Mouse (Mus musculus) stomach, embryonic 15.5 days (tissue): ENCODE results near the gene Rrp36. TPM values are rescaled to one million over a fixed set of nuclear protein-coding genes. Genes with fewer than 3 reads are reported as not detected.
A peak's percentile ranks its signal among the peaks of the same experiment; 100 is the strongest.

Experiments
- ATAC-seq: fragments of 200-750 bp; cut with Nextera tagmentation; 2 replicates; pipeline ENCODE4 v1.8.0; 2017; ENCODE audit warnings: low read depth, moderate number of reproducible peaks, moderate TSS enrichment; ENCODE audit not compliant: insufficient read depth, low FRiP score
- H3K27ac ChIP-seq: fragments of 300-500 bp; sonication (generic); 2 replicates; pipeline ENCODE4 v1.5.1; 2015; ENCODE audit warnings: mild to moderate bottlenecking, inconsistent platforms
- H3K27me3 ChIP-seq: fragments of 300-500 bp; sonication (generic); replicated peaks from 2 replicates; pipeline ENCODE4 v1.6.1; 2015; ENCODE audit warnings: inconsistent platforms
- H3K36me3 ChIP-seq: fragments of 300-500 bp; sonication (generic); 2 replicates; pipeline ENCODE4 v1.6.1; 2015; ENCODE audit warnings: inconsistent platforms
- H3K4me1 ChIP-seq: fragments of 300-500 bp; sonication (generic); 2 replicates; pipeline ENCODE4 v1.6.1; 2015; ENCODE audit warnings: inconsistent platforms
- H3K4me2 ChIP-seq: fragments of 300-500 bp; sonication (generic); 2 replicates; pipeline ENCODE4 v1.6.1; 2015; ENCODE audit warnings: mild to moderate bottlenecking, inconsistent platforms
- H3K4me3 ChIP-seq: fragments of 300-500 bp; sonication (generic); replicated peaks from 2 replicates; pipeline ENCODE4 v1.5.1; 2015; ENCODE audit warnings: inconsistent platforms
- H3K9ac ChIP-seq: fragments of 300-500 bp; sonication (generic); 2 replicates; pipeline ENCODE4 v1.6.1; 2015; ENCODE audit warnings: inconsistent platforms
- H3K9me3 ChIP-seq: fragments of 300-500 bp; sonication (generic); 2 replicates; pipeline ENCODE4 v1.6.1; 2016; ENCODE audit warnings: inconsistent platforms
- WGBS: fragments of 180-500 bp; shearing (Covaris S2); methylation state at CpG from one replicate; pipeline ENCODE4 v1.1.7; 2015; 5-methylcytosine and 5-hydroxymethylcytosine counted together
- polyA plus RNA-seq: library from polyadenylated mRNA; unstranded; fragments of >200 nt; fragmentation: Nextera tagmentation; extraction: Ambion mirVana; gene quantifications from 2 replicates; pipeline ENCODE4 v1.2.1, GENCODE M21; 2015

Gene Rrp36
- polyA plus RNA-seq, 1 experiment from 2014 or later, result 53.2 TPM

DNA sequence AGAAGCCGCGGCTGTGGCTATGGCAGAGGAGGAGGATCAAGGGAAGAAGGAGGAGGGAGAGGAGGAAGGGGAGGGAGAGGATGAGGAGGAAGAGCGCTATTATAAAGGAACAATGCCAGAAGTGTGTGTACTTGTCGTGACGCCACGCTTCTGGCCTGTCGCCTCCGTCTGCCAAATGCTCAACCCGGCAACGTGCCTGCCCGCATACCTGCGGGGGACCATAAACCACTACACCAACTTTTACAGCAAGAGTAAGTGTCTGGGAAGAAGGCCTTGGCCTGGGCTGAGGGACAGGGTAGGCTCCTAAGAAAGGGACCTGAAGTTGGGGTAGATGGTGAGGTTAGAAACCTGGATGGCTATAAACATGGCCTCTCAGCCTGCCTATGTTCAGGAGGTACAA is 12.2 kb downstream of the Rrp36 start:
- Histone ChIP-seq H3K9me3 (no peaks in the 10 kb centered on the region), H3K4me2 (no peak overlapping the region), H3K27ac (no peak overlapping the region), H3K4me3 (no peak overlapping the region), H3K4me1 (no peaks in the 10 kb centered on the region), H3K36me3 (peaks cover 79% of the 10 kb centered on the region), H3K27me3 (no peaks in the 10 kb centered on the region), H3K9ac (no peak overlapping the region)
- WGBS, result 91% methylated on average over 12 of the region's 12 CpGs
- ATAC-seq, result no peak

DNA sequence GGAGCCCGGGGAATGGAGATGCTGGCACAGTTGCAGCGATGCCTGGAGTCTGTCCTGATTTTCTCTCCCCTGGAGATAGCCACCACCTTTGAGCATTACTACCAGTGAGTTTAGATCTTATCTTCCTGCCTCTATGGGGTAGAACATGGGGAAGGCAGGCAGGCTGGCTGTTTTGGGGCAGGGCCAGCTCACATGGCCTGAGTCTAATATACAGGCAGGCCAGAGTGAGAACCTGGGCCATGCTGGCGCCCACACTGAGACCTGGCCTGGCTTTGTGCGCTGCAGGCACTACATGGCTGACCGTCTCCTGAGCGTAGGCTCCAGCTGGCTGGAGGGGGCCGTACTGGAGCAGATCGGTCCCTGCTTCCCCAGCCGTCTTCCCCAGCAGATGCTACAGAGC is 12.8 kb downstream of the Rrp36 start:
- Histone ChIP-seq H3K4me1 (no peaks in the 10 kb centered on the region), H3K27me3 (no peaks in the 10 kb centered on the region), H3K9ac (no peak overlapping the region), H3K4me3 (no peak overlapping the region), H3K27ac (no peak overlapping the region), H3K4me2 (no peak overlapping the region), H3K9me3 (no peaks in the 10 kb centered on the region), H3K36me3 (peaks cover 82% of the 10 kb centered on the region)
- WGBS, result 94% methylated on average over 9 of the region's 9 CpGs
- ATAC-seq, result no peak

DNA sequence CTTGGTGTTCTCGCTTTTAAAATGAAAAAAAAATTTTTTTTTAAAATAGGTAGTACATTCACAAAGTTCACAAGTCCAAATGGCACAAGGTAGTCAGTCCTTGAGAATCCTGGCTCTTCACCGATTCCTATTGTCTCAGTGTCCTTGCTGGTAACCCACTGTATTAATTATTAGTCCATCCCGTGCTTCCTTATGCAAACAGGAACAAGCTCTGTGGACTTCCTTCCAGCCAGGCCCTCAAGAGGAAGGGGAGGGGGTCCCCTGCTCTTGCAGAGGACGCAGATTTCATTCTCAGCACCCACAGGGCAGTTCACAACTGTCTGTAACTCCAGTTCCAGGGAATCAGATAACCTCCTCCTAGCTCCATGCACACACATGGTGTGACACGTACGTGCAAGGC is 18.1 kb downstream of the Rrp36 start:
- Histone ChIP-seq H3K4me1 (peaks cover 21% of the 10 kb centered on the region), H3K27me3 (no peaks in the 10 kb centered on the region), H3K27ac (no peak overlapping the region), H3K9me3 (no peaks in the 10 kb centered on the region), H3K36me3 (peaks cover 75% of the 10 kb centered on the region), H3K9ac (no peak overlapping the region), H3K4me2 (no peak overlapping the region), H3K4me3 (no peak overlapping the region)
- 75% methylated on average over 6 of the region's 6 CpGs for WGBS
- no peak for ATAC-seq

DNA sequence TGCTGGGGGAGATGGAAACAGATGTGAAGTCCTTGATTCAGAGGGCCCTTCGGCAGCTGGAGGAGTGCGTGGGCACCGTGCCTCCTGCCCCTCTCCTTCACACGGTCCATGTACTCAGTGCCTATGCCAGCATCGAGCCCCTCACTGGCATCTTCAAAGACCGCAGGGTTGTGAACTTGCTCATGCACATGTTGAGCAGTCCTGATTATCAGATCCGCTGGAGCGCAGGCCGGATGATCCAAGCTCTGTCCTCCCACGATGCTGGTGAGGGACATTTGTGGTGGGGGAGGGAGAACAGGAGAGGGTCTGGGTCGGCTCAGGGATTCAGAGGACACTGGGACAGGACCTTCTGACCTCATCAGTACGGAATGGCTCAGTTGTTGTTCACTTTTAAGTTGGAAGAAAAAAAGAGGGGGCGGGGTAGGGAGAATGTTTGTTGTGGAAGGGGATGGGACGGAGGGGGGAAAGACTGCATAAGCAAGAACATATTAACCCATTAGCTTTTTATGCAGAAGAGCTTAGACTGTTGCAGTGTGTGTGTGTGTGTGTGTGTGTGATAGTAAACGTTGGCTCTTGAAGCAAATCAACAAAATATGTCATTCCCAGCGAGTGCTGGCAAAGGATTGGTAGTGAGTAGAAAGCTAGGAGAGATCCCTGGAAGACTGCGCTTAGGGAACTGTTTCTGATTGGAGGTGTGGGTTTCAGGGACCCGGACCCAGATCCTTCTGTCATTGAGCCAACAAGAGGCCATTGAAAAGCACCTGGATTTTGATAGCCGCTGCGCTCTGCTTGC is 22.2 kb downstream of the Rrp36 start:
- peak overlapping the region; percentile 74; the same call in 1 of the 2 replicates for H3K9ac ChIP-seq
- peak overlapping the region; percentile 67 for H3K4me3 ChIP-seq
- peak overlapping the region; percentile 96; the same call in 1 of the 2 replicates for H3K27ac ChIP-seq
- H3K4me1 ChIP-seq, result peaks cover 31% of the 10 kb centered on the region
- H3K4me2 ChIP-seq, result peak overlapping the region; percentile 70
- H3K27me3 ChIP-seq, result no peaks in the 10 kb centered on the region
- 68% methylated on average over 20 of the region's 20 CpGs for whole genome bisulfite sequencing
- peaks cover 40% of the 10 kb centered on the region for H3K36me3 ChIP-seq
- no peak for ATAC-seq
- H3K9me3 ChIP-seq, result no peaks in the 10 kb centered on the region

DNA sequence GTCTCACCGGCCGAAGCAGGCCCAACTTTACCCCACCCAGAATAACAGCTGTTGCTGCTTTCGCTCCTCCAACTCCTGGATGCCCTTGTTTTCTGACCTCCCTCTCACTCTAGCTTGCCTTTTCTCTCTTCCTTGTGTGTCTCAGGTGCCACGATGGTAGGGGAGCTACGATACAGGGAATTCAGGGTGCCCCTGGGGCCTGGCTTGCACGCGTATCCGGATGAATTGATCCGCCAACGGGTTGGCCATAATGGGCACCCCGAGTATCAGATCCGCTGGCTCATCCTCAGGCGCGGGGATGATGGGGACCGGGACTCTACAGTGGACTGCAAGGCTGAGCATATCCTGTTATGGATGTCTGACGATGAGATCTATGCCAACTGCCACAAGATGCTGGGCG is 22.9 kb downstream of the Rrp36 start:
- Histone ChIP-seq H3K9ac (peak overlapping the region; percentile 74; the same call in 1 of the 2 replicates), H3K36me3 (peaks cover 33% of the 10 kb centered on the region), H3K27ac (peak overlapping the region; percentile 96), H3K4me3 (peak overlapping the region; percentile 67), H3K27me3 (no peaks in the 10 kb centered on the region), H3K4me2 (peak overlapping the region; percentile 70), H3K4me1 (peaks cover 33% of the 10 kb centered on the region), H3K9me3 (no peaks in the 10 kb centered on the region)
- no peak for ATAC-seq
- 66% methylated on average over 17 of the region's 17 CpGs for WGBS

DNA sequence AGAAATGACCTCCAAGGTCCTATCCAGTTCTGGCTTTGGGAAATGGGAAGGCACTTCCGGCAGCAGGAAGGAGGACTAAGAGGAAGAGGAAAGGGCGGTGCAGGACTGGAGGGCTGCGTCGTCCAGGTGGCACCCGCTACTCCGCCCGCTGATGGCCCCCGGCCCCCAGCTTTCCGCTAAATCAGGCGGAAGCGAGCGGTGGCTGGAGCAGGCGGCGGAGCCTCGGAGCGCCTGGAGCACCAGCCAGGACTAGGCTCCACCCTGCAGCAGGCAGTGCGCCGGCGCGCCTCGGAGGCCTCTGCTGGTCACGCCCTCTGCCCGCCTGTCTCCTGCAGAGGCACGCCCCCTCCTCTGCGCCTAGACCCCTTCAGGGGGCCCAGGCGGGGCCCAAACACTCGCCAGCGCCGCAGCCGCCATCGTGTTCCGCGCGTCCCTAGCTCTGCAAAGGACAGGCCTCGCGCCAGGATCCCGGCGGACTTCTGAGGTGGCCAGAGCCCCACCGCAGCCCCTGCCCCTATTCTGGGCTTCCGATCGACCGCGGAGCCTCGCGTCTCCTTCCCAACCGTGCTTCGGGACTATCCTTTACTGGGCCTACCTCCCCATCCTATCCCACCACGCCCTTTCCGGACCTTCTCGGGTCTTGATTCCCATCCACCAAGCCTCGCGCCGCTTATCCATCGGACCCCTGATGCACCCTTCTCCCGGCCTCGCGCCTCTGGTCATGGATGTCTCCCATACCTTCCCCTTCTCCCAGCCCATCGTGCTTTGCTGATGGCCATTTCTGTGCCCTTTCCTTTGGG is 23.7 kb downstream of the Rrp36 start, which contains the start of gene Cul7:
Gene Cul7 (plus strand): TSS at position 106 of the 800 bp plus-strand sequence.
- under 1% methylated on average over 58 of the region's 58 CpGs for WGBS

DNA sequence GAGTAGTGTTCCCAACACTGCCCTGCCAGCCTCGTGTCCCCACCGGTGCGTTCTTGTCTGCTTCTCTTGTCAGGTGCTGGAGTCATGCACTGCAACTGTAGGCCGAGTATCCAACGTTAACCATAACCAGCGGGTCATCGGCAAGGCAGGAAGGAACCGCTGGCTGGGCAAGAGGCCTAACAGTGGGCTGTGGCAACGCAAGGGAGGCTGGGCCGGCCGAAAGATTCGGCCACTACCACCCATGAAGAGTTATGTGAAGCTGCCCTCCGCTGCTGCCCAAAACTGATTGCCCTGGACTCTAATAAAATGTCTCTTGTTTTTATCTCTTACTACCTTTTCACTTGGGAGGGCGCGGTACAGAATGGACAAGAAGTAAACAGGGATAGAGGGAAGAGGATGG is 24.3 kb downstream of the Rrp36 start:
- no peaks in the 10 kb centered on the region for H3K27me3 ChIP-seq
- H3K4me1 ChIP-seq, result peaks cover 39% of the 10 kb centered on the region
- H3K36me3 ChIP-seq, result peaks cover 23% of the 10 kb centered on the region
- peak overlapping the region; percentile 96 for H3K27ac ChIP-seq
- H3K4me3 ChIP-seq, result peak overlapping the region; percentile 67
- ATAC-seq, result no peak
- WGBS, result 27% methylated on average over 15 of the region's 15 CpGs
- H3K9ac ChIP-seq, result no peak overlapping the region; the same call in 1 of the 2 replicates
- no peaks in the 10 kb centered on the region for H3K9me3 ChIP-seq
- H3K4me2 ChIP-seq, result peak overlapping the region; percentile 70

More for the DNA sequence above, 23.7 kb downstream of the Rrp36 start, which contains the start of gene Cul7:
- Histone ChIP-seq H3K27ac (peak within 1 kb of the TSS; percentile 96), H3K9ac (peak within 1 kb of the TSS; percentile 74), H3K36me3 (peaks cover 25% of the 10 kb centered on the region), H3K4me3 (peak within 1 kb of the TSS; percentile 67), H3K9me3 (no peaks in the 10 kb centered on the region), H3K27me3 (no peaks in the 10 kb centered on the region), H3K4me1 (peaks cover 33% of the 10 kb centered on the region), H3K4me2 (peak within 1 kb of the TSS; percentile 70)
- peak; percentile 92 for ATAC-seq

DNA sequence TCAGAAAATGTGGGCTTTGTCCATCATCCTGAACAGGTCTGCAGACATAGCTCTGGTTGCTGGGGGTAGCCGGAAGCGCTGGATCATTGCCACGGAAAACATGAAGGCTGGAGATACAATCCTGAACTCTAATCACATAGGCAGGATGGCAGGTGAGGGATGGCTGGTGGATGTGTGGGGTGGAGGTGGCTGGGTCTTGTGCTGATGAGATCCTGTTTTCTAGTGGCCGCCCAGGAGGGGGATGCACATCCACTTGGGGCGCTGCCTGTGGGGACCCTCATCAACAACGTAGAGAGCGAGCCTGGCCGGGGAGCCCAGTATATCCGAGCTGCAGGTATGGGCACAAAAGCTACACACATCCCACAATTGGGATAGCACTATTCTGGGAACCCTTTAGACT is 25.7 kb downstream of the Rrp36 start:
- whole genome bisulfite sequencing, result 89% methylated on average over 9 of the region's 9 CpGs
- Histone ChIP-seq H3K4me2 (no peak overlapping the region), H3K36me3 (peaks cover 10% of the 10 kb centered on the region), H3K9ac (no peak overlapping the region), H3K9me3 (no peaks in the 10 kb centered on the region), H3K27ac (no peak overlapping the region), H3K4me1 (peaks cover 48% of the 10 kb centered on the region), H3K4me3 (no peak overlapping the region), H3K27me3 (no peaks in the 10 kb centered on the region)
- no peak for ATAC-seq

DNA sequence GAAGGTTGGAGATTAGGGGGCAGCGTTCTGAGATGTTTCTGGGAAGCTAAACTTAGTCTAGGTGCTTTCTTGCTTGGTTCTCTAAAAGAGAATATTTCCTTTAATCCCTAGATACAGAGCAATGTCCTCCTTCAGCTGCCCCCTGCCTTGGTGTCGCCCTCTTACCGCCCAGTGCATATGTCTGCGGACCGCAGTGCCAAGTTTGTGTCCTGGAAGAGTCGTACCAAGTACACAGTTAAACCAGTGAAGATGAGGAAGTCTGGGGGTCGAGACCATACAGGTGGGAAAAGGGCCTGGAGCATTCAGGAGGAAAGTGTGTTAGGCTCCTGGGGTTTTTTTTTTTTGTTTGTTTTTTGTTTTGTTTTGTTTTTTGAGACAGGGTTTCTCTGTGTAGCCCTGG is 26.9 kb downstream of the Rrp36 start:
- Histone ChIP-seq H3K36me3 (no peaks in the 10 kb centered on the region; the same call in 1 of the 2 replicates), H3K4me1 (peaks cover 43% of the 10 kb centered on the region), H3K4me2 (peak overlapping the region; percentile 57; the same call in 1 of the 2 replicates), H3K9me3 (no peaks in the 10 kb centered on the region), H3K9ac (no peak overlapping the region), H3K4me3 (no peak overlapping the region), H3K27me3 (no peaks in the 10 kb centered on the region), H3K27ac (no peak overlapping the region)
- no peak for ATAC-seq
- 90% methylated on average over 7 of the region's 7 CpGs for WGBS

DNA sequence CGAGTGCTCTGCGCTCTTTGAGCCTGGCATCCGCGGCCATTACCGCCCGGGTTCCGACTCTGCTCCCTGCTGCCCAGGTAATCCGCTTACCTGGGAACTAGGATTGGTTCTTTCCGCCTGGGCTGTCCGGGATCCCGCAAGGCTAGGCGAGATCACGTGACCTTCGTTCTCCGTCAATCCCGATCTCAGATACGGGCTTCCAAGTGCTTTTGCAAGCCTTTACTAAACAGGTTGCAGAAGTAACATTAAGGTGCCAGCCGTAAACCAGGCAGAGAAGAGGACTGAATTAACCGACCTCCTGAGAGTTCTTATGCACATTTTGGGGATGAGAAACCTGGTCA is 27.9 kb downstream of the Rrp36 start:
- no peak for ATAC-seq
- Histone ChIP-seq H3K36me3 (peaks cover 6% of the 10 kb centered on the region), H3K4me1 (peaks cover 33% of the 10 kb centered on the region), H3K27ac (peak overlapping the region; percentile 84), H3K27me3 (no peaks in the 10 kb centered on the region), H3K9me3 (no peaks in the 10 kb centered on the region), H3K4me2 (peak overlapping the region; percentile 57), H3K9ac (peak overlapping the region; percentile 71), H3K4me3 (peak overlapping the region; percentile 80)
- under 1% methylated on average over 19 of the region's 19 CpGs for WGBS

DNA sequence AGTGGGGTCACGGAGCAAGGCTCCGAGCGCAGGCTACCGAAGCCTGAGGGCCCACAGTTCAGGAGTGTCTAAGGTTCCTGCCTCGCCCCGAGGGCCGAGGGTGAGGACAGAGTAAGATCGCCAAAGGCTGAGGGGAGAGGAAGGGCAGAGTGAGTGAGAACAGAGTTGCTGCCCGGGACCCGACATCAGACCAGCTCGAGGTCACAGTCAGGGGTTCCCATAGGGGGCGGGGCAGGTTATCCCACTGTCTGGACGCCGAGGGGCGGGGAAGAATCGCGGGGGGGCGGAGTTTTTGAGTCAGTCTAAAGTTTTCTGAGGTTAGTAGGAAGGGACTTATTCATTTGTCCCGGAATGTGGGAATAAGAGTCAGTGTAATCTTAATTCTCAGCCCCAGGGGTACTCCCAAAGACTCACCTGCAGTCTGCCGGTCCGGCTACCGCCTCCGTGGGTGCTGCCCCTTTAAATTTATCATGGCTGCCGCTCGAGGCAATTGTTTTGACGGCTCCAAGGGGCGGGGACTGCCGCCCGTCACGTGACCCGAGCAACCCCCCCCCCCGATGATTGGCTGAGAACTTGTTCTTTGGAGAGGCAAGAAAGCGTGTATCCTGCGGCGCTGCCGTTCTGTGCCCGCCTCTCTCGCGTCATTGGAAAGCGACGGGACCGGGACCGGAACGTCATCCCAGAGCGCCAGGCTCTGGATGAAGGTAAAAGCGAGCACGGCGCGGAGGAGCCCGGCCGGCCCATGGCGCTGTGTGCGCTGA is 28.4 kb downstream of the Rrp36 start, which contains the start of the genes Klc4 and Mrpl2:
Gene Klc4 (minus strand): TSS at position 462 of the 761 bp plus-strand sequence.
Gene Mrpl2 (plus strand): TSS at position 669 of the 761 bp plus-strand sequence.
- Histone ChIP-seq H3K36me3 (peaks cover 8% of the 10 kb centered on the region), H3K27me3 (no peaks in the 10 kb centered on the region), H3K4me3 (peak within 1 kb of the TSS; percentile 80), H3K9me3 (no peaks in the 10 kb centered on the region), H3K9ac (peak within 1 kb of the TSS; percentile 71), H3K4me1 (peaks cover 31% of the 10 kb centered on the region), H3K4me2 (peak within 1 kb of the TSS; percentile 90), H3K27ac (peak within 1 kb of the TSS; percentile 88)
- under 1% methylated on average over 53 of the region's 53 CpGs for WGBS
- peak; percentile 69 for ATAC-seq
